Mouse (Mus musculus): Measurements from ENCODE around the gene Lypla2.
"Not testable (repeated sequence)": the region's sequence is repeated elsewhere in the genome, so short reads cannot be mapped to it uniquely, and the experiment has no call there.

Gene Lypla2

GRCm38 (mm10) chr4:135972556-135972906 is at the start of gene Lypla2:
Gene Lypla2, minus strand, starts transcription at chr4:135972626.
- peak; percentile 79 for DNase-seq (ENCODE audit: low read depth, low spot score)

- peak; percentile 100 for DNase-seq (ENCODE audit: low read depth, low spot score)
Observed at GRCm38 (mm10) chr4:136021549-136022047, 49.2 kb upstream of the Lypla2 start, which contains the start of gene Eloa. Gene Eloa, minus strand, starts transcription at chr4:136021763.

- DNase-seq (ENCODE audit: low read depth, low spot score) = peak; percentile 17
Observed at GRCm38 (mm10) chr4:136020743-136021548, 48.5 kb upstream of the Lypla2 start.

GRCm38 (mm10) chr4:136016059-136016602 is 43.7 kb upstream of the Lypla2 start:
- DNase-seq (ENCODE audit: low read depth, low spot score) = peak; percentile 49

- DNase-seq (ENCODE audit: low read depth, low spot score) = no peak
Observed at GRCm38 (mm10) chr4:136010586-136010985, 38.2 kb upstream of the Lypla2 start.

GRCm38 (mm10) chr4:136008782-136009447 is 36.5 kb upstream of the Lypla2 start:
- no peak for DNase-seq (ENCODE audit: low read depth, low spot score)

GRCm38 (mm10) chr4:136006821-136007220 is 34.4 kb upstream of the Lypla2 start:
- DNase-seq (ENCODE audit: low read depth, low spot score) = peak; percentile 54

- DNase-seq (ENCODE audit: low read depth, low spot score) = no peak
Observed at GRCm38 (mm10) chr4:136004921-136005320, 32.5 kb upstream of the Lypla2 start.

GRCm38 (mm10) chr4:136004107-136004675 is 31.8 kb upstream of the Lypla2 start:
- DNase-seq (ENCODE audit: low read depth, low spot score) = no peak

- no peak for DNase-seq (ENCODE audit: low read depth, low spot score)
Observed at GRCm38 (mm10) chr4:135995118-135995517, 22.7 kb upstream of the Lypla2 start.

- no peak for DNase-seq (ENCODE audit: low read depth, low spot score)
Observed at GRCm38 (mm10) chr4:135993941-135994340, 21.5 kb upstream of the Lypla2 start.

- DNase-seq (ENCODE audit: low read depth, low spot score) = no peak
Observed at GRCm38 (mm10) chr4:135987714-135988113, 15.3 kb upstream of the Lypla2 start.

- peak; percentile 98 for DNase-seq (ENCODE audit: low read depth, low spot score)
Observed at GRCm38 (mm10) chr4:135986943-135987710, 14.7 kb upstream of the Lypla2 start, which contains the start of gene Pithd1. Gene Pithd1, minus strand, starts transcription at chr4:135987264.

- no peak for DNase-seq (ENCODE audit: low read depth, low spot score)
Observed at GRCm38 (mm10) chr4:135986301-135986942, 14.0 kb upstream of the Lypla2 start.

- no peak for DNase-seq (ENCODE audit: low read depth, low spot score)
Observed at GRCm38 (mm10) chr4:135985769-135986168, 13.3 kb upstream of the Lypla2 start.

- DNase-seq (ENCODE audit: low read depth, low spot score) = no peak
Observed at GRCm38 (mm10) chr4:135985193-135985592, 12.8 kb upstream of the Lypla2 start.

GRCm38 (mm10) chr4:135984556-135984955 is 12.1 kb upstream of the Lypla2 start:
- no peak for DNase-seq (ENCODE audit: low read depth, low spot score)

- DNase-seq (ENCODE audit: low read depth, low spot score) = no peak
Observed at GRCm38 (mm10) chr4:135981524-135982063, 9.2 kb upstream of the Lypla2 start.

GRCm38 (mm10) chr4:135980223-135980622 is 7.8 kb upstream of the Lypla2 start:
- DNase-seq (ENCODE audit: low read depth, low spot score) = not testable (repeated sequence)

- no peak for DNase-seq (ENCODE audit: low read depth, low spot score)
Observed at GRCm38 (mm10) chr4:135976146-135976545, 3.7 kb upstream of the Lypla2 start.

Data from CD4-positive, CD25-positive, alpha-beta regulatory T cell, adult 2 months (primary cell).